Mouse (Mus musculus) liver, embryonic 11.5 days (tissue): ENCODE data around the gene Cryge. TPM values are rescaled to one million over a fixed set of nuclear protein-coding genes. Genes with fewer than 3 reads are reported as not detected.
"Not testable (repeated sequence)": the region's sequence is repeated elsewhere in the genome, so short reads cannot be mapped to it uniquely, and the experiment has no call there.

Experiments
- ATAC-seq: fragments of 200-750 bp; cut with Nextera tagmentation; replicated peaks from 2 replicates; pipeline ENCODE4 v1.8.0; 2017; ENCODE audit warnings: moderate number of reproducible peaks, mild to moderate bottlenecking, moderate TSS enrichment, moderate library complexity; ENCODE audit not compliant: low FRiP score
- DNase-seq: peaks from one replicate; pipeline ENCODE4 v3.0.0-alpha.2; 2017; ENCODE audit warnings: low spot score
- H3K27ac ChIP-seq: fragments of 300-500 bp; sonication (generic); 2 replicates; pipeline ENCODE4 v1.5.1; 2014; ENCODE audit warnings: mild to moderate bottlenecking, low read depth, low read length, control low read depth
- H3K27me3 ChIP-seq: fragments of 300-500 bp; sonication (generic); replicated peaks from 2 replicates; pipeline ENCODE4 v1.6.1; 2014; ENCODE audit warnings: low read length, mixed read lengths; ENCODE audit not compliant: control insufficient read depth, insufficient read depth
- H3K36me3 ChIP-seq: fragments of 300-500 bp; sonication (generic); 2 replicates; pipeline ENCODE4 v1.6.1; 2014; ENCODE audit warnings: mild to moderate bottlenecking, low read length, moderate library complexity, mixed read lengths; ENCODE audit not compliant: control insufficient read depth, insufficient read depth
- H3K4me1 ChIP-seq: fragments of 300-500 bp; sonication (generic); replicated peaks from 2 replicates; pipeline ENCODE4 v1.6.1; 2014; ENCODE audit warnings: low read length, mixed read lengths; ENCODE audit not compliant: control insufficient read depth, insufficient read depth
- H3K4me2 ChIP-seq: fragments of 300-500 bp; sonication (generic); 2 replicates; pipeline ENCODE4 v1.6.1; 2014; ENCODE audit warnings: mild to moderate bottlenecking, control low read depth, moderate library complexity
- H3K4me3 ChIP-seq: fragments of 300-500 bp; sonication (generic); 2 replicates; pipeline ENCODE4 v1.5.1; 2014; ENCODE audit warnings: low read depth, low read length, control low read depth
- H3K9ac ChIP-seq: fragments of 300-500 bp; sonication (generic); 2 replicates; pipeline ENCODE4 v1.6.1; 2014; ENCODE audit warnings: low read depth, low read length, control low read depth
- H3K9me3 ChIP-seq: fragments of 300-500 bp; sonication (generic); 2 replicates; pipeline ENCODE4 v1.6.1; 2016; ENCODE audit warnings: low read length, inconsistent platforms, mixed read lengths; ENCODE audit not compliant: control insufficient read depth
- WGBS: fragments of 180-500 bp; shearing (Covaris S2); extraction: QIAGEN DNeasy Blood & Tissue Kit; methylation state at CpG from one replicate; pipeline ENCODE4 v1.1.7; 2014; 5-methylcytosine and 5-hydroxymethylcytosine counted together
- polyA plus RNA-seq: library from polyadenylated mRNA; unstranded; fragments of >200 nt; fragmentation: Nextera tagmentation; extraction: Ambion mirVana; gene quantifications from 2 replicates; pipeline ENCODE4 v1.2.1, GENCODE M21; 2014

The Cryge gene
- not detected in 2 replicates for polyA plus RNA-seq

DNA sequence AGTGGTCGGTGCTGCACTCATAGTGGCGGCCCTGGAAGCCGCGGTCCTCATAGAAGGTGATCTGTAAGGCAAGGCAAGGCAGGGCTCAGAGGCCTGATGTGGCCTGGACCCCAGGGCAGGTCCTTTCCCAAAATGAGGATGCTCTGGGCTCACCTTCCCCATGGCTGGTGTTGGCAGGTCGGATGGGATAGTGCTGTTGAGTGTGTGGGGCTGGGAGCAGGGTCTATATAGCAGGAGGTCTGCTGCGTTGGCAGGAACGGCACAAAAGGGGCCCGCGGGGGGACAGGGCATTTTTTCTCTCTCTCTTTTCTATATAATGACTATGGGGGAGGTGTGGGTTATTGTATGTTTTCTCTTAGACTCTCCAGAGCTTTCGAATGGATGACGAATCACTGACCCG lies at the start of gene Cryge:
Cryge (minus strand) TSS at position 198 of the 400 bp plus-strand sequence.
- H3K27me3 ChIP-seq, ATAC-seq, H3K9me3 ChIP-seq, H3K36me3 ChIP-seq, H3K4me1 ChIP-seq, H3K4me3 ChIP-seq, H3K27ac ChIP-seq, DNase-seq, H3K9ac ChIP-seq, H3K4me2 ChIP-seq: not testable (repeated sequence)
- 76% methylated on average over 10 of the region's 12 CpGs for WGBS

DNA sequence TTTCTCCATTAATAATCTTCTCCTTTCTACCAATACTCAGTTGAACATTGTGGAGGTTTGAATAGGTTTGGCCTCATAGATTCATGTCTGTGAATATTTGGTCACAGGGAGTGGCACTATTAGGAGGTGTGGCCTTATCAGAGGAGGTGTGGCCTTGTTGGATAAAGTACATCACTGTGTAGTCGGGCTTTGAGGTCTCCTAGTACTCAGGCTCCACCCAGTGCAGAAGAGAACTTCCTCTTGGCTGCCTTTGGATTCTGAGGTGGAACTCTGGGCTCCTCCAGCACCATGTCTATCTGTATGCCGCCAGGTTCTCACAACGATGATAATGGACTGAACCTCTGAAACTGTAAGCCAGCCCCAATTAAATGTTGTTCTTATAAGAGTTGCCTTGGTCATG lies 46.0 kb upstream of the Cryge start:
- Histone ChIP-seq H3K4me3 (no peak overlapping the region), H3K9me3 (no peaks in the 10 kb centered on the region), H3K9ac (no peak overlapping the region), H3K27me3 (no peaks in the 10 kb centered on the region), H3K27ac (no peak overlapping the region), H3K4me2 (no peak overlapping the region), H3K36me3 (no peaks in the 10 kb centered on the region), H3K4me1 (no peaks in the 10 kb centered on the region)
- no peak for ATAC-seq
- WGBS = 69% methylated on average over 3 of the region's 3 CpGs
- no peak for DNase-seq

DNA sequence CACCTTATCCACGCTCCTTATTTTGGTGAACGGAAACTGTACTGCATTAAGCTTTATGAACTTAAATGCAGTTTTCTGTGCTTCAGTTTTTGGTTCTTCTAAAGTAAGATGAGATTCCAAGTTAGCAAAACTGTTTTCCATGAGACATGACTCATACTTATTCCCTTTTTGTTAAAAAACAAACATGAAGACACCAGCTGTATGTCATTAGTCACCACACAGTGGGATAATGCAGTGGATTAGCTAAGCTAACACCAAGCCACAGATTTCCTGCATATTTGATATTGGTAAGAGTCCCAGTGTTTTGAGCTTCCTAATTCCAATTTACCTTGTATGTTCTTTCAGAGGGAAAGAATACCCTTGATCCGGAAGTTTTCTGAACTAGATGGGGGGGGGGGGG lies 40.6 kb upstream of the Cryge start:
- ATAC-seq = no peak
- DNase-seq = no peak
- Histone ChIP-seq H3K9me3 (no peaks in the 10 kb centered on the region), H3K36me3 (no peaks in the 10 kb centered on the region), H3K4me2 (no peak overlapping the region), H3K4me1 (no peaks in the 10 kb centered on the region), H3K4me3 (no peak overlapping the region), H3K27me3 (no peaks in the 10 kb centered on the region), H3K27ac (no peak overlapping the region), H3K9ac (no peak overlapping the region)
- WGBS = 92% methylated on average over 3 of the region's 3 CpGs

DNA sequence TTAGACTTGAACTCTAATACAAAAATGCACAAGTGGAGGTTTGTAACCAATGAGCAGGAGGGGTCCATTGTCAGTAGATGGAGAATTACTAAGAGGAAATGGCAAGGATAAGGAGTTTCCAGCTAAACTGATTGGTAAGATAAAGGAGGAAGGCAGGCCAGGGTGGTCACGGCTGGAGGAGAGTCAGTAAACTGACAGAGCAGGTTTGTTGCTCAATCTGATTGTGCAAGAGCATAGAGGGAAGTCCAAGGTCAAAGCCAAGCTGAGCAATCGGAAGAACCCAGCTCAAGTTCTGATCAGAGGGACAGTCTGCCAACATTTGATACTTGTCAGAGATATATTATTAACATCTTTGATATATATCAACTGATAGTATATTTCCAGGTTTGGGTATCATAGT lies 39.4 kb upstream of the Cryge start:
- Histone ChIP-seq H3K36me3 (no peaks in the 10 kb centered on the region), H3K27me3 (no peaks in the 10 kb centered on the region), H3K4me2 (no peak overlapping the region), H3K4me1 (no peaks in the 10 kb centered on the region), H3K4me3 (no peak overlapping the region), H3K27ac (no peak overlapping the region), H3K9me3 (no peaks in the 10 kb centered on the region), H3K9ac (no peak overlapping the region)
- 26% methylated on average over 2 of the region's 2 CpGs for WGBS
- no peak for DNase-seq
- no peak; the same call in 1 of the 2 replicates for ATAC-seq

DNA sequence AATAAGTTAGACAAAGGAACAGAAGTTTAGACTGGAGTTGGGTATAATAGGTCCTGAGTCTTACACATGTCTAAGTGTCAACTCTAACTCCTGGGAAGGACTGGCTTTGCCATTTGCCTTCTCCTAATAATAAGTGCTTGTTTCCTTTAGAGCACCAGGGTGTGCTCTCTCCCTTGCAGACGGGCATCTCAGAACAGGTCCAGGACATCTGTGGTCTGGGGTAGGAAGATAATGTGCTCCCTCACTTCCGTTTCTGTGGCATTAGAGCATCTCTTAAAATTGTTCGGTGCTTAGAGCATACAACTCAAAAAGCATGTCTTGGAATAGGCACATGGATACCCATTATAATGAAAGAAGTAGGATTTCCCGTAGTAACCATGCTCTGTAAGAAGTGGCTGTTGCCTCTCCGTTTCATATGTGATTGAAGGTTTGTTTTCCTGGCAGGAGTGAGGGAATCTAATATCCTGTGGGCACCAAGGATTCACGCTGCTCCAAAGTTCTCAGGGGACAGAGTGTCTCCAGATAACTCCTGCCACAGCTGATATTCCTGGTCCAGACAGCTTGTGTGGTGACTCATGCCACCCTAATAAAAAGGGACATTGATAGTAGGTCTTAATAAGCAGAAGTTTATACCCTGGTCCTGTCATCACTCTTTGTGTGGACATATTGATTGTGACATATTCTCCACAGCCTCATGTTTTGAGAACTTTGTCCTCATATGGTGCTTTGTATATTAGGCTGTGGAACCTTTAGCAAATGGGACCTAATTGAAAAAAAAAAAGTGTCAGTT lies 37.8 kb upstream of the Cryge start:
- Histone ChIP-seq H3K4me2 (no peak overlapping the region), H3K9me3 (no peaks in the 10 kb centered on the region), H3K36me3 (no peaks in the 10 kb centered on the region), H3K4me3 (no peak overlapping the region), H3K4me1 (no peaks in the 10 kb centered on the region), H3K27me3 (no peaks in the 10 kb centered on the region), H3K9ac (no peak overlapping the region), H3K27ac (no peak overlapping the region)
- DNase-seq = no peak
- no peak for ATAC-seq
- WGBS = 60% methylated on average over 6 of the region's 6 CpGs

DNA sequence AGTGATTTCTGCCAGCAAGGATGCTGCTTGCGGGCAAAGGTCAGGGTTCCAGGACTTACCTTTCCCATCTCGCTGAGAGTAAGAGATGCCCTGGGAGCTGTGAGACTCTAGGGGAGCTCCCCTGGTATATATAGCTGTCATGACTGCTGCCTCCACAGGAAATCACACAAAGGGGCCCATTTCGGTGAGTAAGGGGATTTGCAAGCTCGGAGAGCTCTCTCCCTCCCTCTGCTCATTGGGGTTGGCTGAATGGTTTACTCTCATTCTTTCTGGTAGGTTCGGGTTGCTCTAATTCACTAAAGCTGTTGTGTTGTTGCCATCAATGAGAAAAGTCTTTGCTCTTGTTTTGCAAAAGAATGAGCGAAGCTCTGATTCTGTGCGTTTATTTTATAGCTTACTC lies 31.2 kb upstream of the Cryge start, which contains the start of gene Crygb:
Crygb (minus strand) TSS at position 101 of the 400 bp plus-strand sequence.
- no peaks in the 10 kb centered on the region for H3K36me3 ChIP-seq
- H3K9me3 ChIP-seq = no peaks in the 10 kb centered on the region
- H3K9ac ChIP-seq = no peak within 1 kb of the TSS
- no peak within 1 kb of the TSS for H3K4me3 ChIP-seq
- no peak within 1 kb of the TSS for H3K27ac ChIP-seq
- WGBS = 41% methylated on average over 7 of the region's 7 CpGs
- DNase-seq (no peak), ATAC-seq (no peak)
- H3K27me3 ChIP-seq = no peaks in the 10 kb centered on the region
- H3K4me2 ChIP-seq = no peak within 1 kb of the TSS
- H3K4me1 ChIP-seq = no peaks in the 10 kb centered on the region

DNA sequence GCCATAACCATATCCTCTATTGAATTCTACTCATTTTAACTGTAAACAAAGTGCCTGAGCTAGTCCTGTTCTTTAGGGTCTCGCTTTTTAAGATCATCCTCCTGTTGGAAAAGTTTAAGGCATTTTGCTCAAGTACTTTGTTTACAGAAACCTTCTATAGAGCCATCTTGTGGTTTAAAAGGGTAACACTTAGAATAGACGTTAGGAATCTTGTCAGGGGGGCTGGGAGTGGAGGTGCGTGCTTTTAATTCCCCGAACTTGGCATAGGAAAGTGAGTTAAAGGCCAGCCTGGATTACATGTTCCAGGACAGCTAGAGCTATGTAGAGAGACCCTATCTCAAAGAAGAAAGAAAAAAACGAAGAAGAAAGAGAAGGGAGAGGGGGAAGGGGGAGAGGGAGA lies 24.7 kb upstream of the Cryge start:
- no peaks in the 10 kb centered on the region for H3K27me3 ChIP-seq
- H3K4me1 ChIP-seq = no peaks in the 10 kb centered on the region
- H3K9me3 ChIP-seq = no peaks in the 10 kb centered on the region
- H3K27ac ChIP-seq = no peak overlapping the region
- DNase-seq = no peak
- H3K9ac ChIP-seq = no peak overlapping the region
- no peak for ATAC-seq
- no peaks in the 10 kb centered on the region for H3K36me3 ChIP-seq
- no peak overlapping the region for H3K4me3 ChIP-seq
- H3K4me2 ChIP-seq = no peak overlapping the region
- 25% methylated on average over 5 of the region's 5 CpGs for WGBS

DNA sequence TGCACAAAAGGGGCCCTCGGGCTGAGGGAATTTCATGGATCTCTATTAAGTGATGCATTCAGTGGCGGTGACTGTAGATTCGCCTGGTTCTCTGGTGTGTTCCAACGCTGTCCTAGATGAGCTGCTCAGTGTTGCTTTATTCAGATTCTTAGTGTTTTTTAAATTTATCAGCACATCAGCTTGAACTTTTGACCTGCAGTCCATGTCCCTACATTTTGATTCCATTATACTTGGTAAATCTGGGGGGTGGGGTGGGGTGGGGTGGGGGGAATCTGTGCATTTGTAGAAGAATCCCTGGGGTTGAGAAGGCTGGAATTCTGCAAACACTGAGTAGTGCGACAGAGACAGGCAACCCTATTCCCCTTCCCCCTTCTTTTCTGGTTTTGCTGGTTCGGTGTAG lies 22.6 kb upstream of the Cryge start, which contains the start of gene Crygc:
Crygc (minus strand) TSS at position 101 of the 400 bp plus-strand sequence.
- Histone ChIP-seq H3K4me1 (no peaks in the 10 kb centered on the region), H3K4me2 (no peak within 1 kb of the TSS), H3K9ac (no peak within 1 kb of the TSS), H3K27me3 (no peaks in the 10 kb centered on the region), H3K36me3 (no peaks in the 10 kb centered on the region), H3K9me3 (no peaks in the 10 kb centered on the region), H3K4me3 (no peak within 1 kb of the TSS), H3K27ac (no peak within 1 kb of the TSS)
- no peak for ATAC-seq
- DNase-seq = no peak
- 66% methylated on average over 6 of the region's 6 CpGs for WGBS

DNA sequence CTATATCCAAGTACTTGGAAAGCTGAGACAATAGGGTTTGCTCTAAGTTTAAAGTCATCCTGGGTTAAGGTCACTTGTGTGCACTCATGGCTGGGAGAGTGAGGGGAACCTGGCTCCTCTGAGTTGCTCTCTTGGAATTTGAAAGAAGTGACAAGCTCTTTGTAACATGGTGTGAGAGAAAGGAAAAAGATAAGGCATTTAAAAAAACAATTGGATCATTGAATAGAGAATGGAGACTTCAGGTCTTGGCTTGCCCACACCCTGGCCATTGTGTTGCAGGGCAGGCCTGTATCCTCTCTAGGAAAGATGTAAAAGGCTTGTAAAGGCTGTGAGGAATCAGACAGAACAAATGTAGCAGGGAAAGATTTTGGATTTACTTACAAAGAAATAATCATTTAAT lies 16.9 kb upstream of the Cryge start:
- Histone ChIP-seq H3K4me1 (no peaks in the 10 kb centered on the region), H3K27ac (no peak overlapping the region), H3K9me3 (no peaks in the 10 kb centered on the region), H3K9ac (no peak overlapping the region), H3K36me3 (no peaks in the 10 kb centered on the region), H3K27me3 (no peaks in the 10 kb centered on the region), H3K4me2 (no peak overlapping the region), H3K4me3 (no peak overlapping the region)
- no peak for ATAC-seq
- DNase-seq = no peak
